Mouse (Mus musculus) liver, adult 2 months (tissue): Measurements from ENCODE around the gene Gucy2d.

Source experiments
- CTCF ChIP-seq: fragments of 200-500 bp; IDR thresholded peaks from 2 replicates; pipeline ENCODE4 v1.5.1; 2011; ENCODE audit warnings: low read depth, low read length, control low read depth
- POLR2A ChIP-seq: fragments of 200-500 bp; IDR thresholded peaks from 2 replicates; pipeline ENCODE4 v1.6.1; 2011; ENCODE audit warnings: low read length, control low read depth; ENCODE audit not compliant: insufficient read depth; ENCODE audit errors: extremely low read depth

DNA sequence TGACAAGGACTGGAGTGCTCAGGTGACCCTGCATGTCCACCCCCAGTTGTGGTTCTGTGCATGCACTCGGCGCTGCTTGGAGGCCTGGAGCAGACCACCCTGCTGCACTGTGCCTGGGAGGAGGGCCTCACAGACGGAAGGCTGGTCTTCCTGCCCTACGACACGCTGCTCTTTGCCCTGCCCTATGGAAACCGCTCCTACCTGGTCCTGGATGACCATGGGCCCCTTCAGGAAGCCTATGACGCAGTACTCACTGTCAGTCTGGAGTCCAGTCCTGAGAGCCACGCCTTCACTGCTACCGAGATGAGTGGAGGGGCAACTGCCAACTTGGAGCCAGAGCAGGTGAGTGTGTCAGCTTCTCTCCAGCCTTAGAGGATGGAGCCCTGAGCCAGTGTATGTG is 9.5 kb downstream of the Gucy2d start:
- no peak for TF ChIP-seq POLR2A
- TF ChIP-seq CTCF, result no peak
